Mouse (Mus musculus): ENCODE measurements around the gene Prkd2. TPM values are rescaled to one million over a fixed set of nuclear protein-coding genes. Genes with fewer than 3 reads are reported as not detected.

The Prkd2 gene
- polyA plus RNA-seq (2016; fragmentation: Nextera tagmentation; extraction: Ambion mirVana), result 4.4 and 4.7 TPM in 2 replicates

GRCm38 (mm10) chr7:16842645-16843063, at the start of gene Prkd2:
Prkd2 (plus strand) TSS chr7:16842902.
- ATAC-seq, result peak; percentile 79
- Histone ChIP-seq H3K36me3 (peaks cover 41% of the 10 kb centered on the region), H3K4me2 (peak within 1 kb of the TSS; percentile 95), H3K4me3 (peak within 1 kb of the TSS; percentile 67), H3K4me1 (peaks cover 64% of the 10 kb centered on the region), H3K27me3 (replicated peaks) (no peaks in the 10 kb centered on the region), H3K9me3 (replicated peaks) (no peaks in the 10 kb centered on the region), H3K9ac (peak within 1 kb of the TSS; percentile 80), H3K27ac (peak within 1 kb of the TSS; percentile 73)
- WGBS (ENCODE audit: insufficient replicate concordance), result 1% methylated on average over 32 of the region's 32 CpGs

DNA sequence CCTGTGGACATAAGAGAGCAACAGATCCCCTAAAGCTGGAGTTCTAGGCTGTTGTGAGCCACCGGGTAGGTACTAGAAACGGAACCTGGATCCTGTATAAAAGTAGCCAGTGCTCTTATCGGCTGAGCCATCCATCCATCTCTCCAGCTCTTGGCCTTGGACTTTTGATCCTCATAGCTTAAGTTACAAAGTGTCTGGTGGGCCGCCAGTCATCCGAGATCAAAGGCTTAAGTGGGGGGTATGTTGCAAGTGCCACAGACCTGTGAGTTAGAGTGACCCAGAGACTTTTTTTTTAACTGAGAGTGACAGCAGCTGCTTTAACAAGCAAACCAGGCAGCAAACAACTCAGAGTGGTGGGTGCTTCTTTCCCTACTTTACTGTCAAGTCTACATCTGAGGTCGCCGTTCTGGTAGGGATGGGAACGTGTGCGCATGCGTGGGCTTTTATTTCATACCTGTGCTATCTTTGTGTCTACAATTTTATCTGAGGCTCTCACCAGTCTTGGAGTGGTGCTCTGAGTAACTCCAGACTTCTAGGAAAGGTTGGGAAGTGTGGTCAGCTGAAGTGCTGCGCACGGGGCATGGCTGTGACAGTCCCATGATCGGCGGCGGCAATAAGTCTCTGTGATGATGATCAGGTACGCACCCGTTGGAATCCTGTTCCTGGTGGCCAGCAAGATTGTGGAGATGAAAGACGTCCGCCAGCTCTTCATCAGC, 49.5 kb upstream of the Prkd2 start:
- no peak overlapping the region for H3K4me3 ChIP-seq
- no peak for ATAC-seq
- H3K9ac ChIP-seq, result no peak overlapping the region
- 86% methylated on average over 19 of the region's 19 CpGs for WGBS (ENCODE audit: insufficient replicate concordance)
- peak overlapping the region; percentile 14; the same call in 1 of the 2 replicates for H3K4me2 ChIP-seq
- peaks cover 22% of the 10 kb centered on the region for H3K4me1 ChIP-seq
- peaks cover 100% of the 10 kb centered on the region for H3K36me3 ChIP-seq
- peak overlapping the region; percentile 67 for H3K27ac ChIP-seq
- no peaks in the 10 kb centered on the region for H3K9me3 ChIP-seq (replicated peaks)
- H3K27me3 ChIP-seq (replicated peaks), result no peaks in the 10 kb centered on the region

GRCm38 (mm10) chr7:16794886-16795285, 47.8 kb upstream of the Prkd2 start:
- H3K9ac ChIP-seq, result no peak overlapping the region
- no peaks in the 10 kb centered on the region for H3K27me3 ChIP-seq (replicated peaks)
- 90% methylated on average over 5 of the region's 5 CpGs for WGBS (ENCODE audit: insufficient replicate concordance)
- peaks cover 17% of the 10 kb centered on the region for H3K4me1 ChIP-seq
- H3K36me3 ChIP-seq, result peaks cover 97% of the 10 kb centered on the region
- no peak overlapping the region for H3K4me3 ChIP-seq
- ATAC-seq, result no peak
- no peak overlapping the region for H3K4me2 ChIP-seq
- no peak overlapping the region for H3K27ac ChIP-seq
- H3K9me3 ChIP-seq (replicated peaks), result no peaks in the 10 kb centered on the region

- H3K9me3 ChIP-seq (replicated peaks), result no peaks in the 10 kb centered on the region
- H3K27ac ChIP-seq, result no peak overlapping the region
- 26% methylated on average over 8 of the region's 8 CpGs for WGBS (ENCODE audit: insufficient replicate concordance)
- no peak overlapping the region for H3K9ac ChIP-seq
- ATAC-seq, result peak; percentile 49; the same call in 1 of the 2 replicates
- peaks cover 6% of the 10 kb centered on the region; the same call in 1 of the 2 replicates for H3K4me1 ChIP-seq
- no peak overlapping the region for H3K4me2 ChIP-seq
- peaks cover 19% of the 10 kb centered on the region for H3K36me3 ChIP-seq
- no peaks in the 10 kb centered on the region for H3K27me3 ChIP-seq (replicated peaks)
- H3K4me3 ChIP-seq, result no peak overlapping the region
Measured at GRCm38 (mm10) chr7:16804409-16805028, 38.2 kb upstream of the Prkd2 start.

GRCm38 (mm10) chr7:16807936-16808335, 34.8 kb upstream of the Prkd2 start:
- no peak overlapping the region for H3K4me3 ChIP-seq
- H3K4me1 ChIP-seq, result peaks cover 30% of the 10 kb centered on the region
- peaks cover 32% of the 10 kb centered on the region for H3K27me3 ChIP-seq (replicated peaks)
- H3K9ac ChIP-seq, result no peak overlapping the region
- peaks cover 40% of the 10 kb centered on the region for H3K36me3 ChIP-seq
- no peaks in the 10 kb centered on the region for H3K9me3 ChIP-seq (replicated peaks)
- no peak overlapping the region for H3K4me2 ChIP-seq
- H3K27ac ChIP-seq, result no peak overlapping the region
- 86% methylated on average over 9 of the region's 9 CpGs for WGBS (ENCODE audit: insufficient replicate concordance)
- ATAC-seq, result no peak

GRCm38 (mm10) chr7:16808647-16809046, 34.1 kb upstream of the Prkd2 start:
- Histone ChIP-seq H3K9me3 (replicated peaks) (no peaks in the 10 kb centered on the region), H3K27ac (no peak overlapping the region), H3K4me2 (no peak overlapping the region), H3K36me3 (peaks cover 47% of the 10 kb centered on the region), H3K4me3 (no peak overlapping the region), H3K27me3 (replicated peaks) (peaks cover 32% of the 10 kb centered on the region), H3K9ac (no peak overlapping the region), H3K4me1 (peaks cover 30% of the 10 kb centered on the region)
- no peak for ATAC-seq
- WGBS (ENCODE audit: insufficient replicate concordance), result 78% methylated on average over 9 of the region's 9 CpGs

- Histone ChIP-seq H3K4me1 (peaks cover 26% of the 10 kb centered on the region), H3K9ac (no peak overlapping the region), H3K9me3 (replicated peaks) (no peaks in the 10 kb centered on the region), H3K4me3 (no peak overlapping the region), H3K36me3 (peaks cover 56% of the 10 kb centered on the region), H3K27me3 (replicated peaks) (peaks cover 32% of the 10 kb centered on the region), H3K4me2 (no peak overlapping the region), H3K27ac (no peak overlapping the region)
- WGBS (ENCODE audit: insufficient replicate concordance), result 21% methylated on average over 10 of the region's 10 CpGs
- peak; percentile 47; the same call in 1 of the 2 replicates for ATAC-seq
Measured at GRCm38 (mm10) chr7:16809739-16810138, 33.0 kb upstream of the Prkd2 start.

GRCm38 (mm10) chr7:16810399-16810919, 32.2 kb upstream of the Prkd2 start:
- Histone ChIP-seq H3K4me2 (peak overlapping the region; percentile 65), H3K9ac (0 out of 2 replicates have a peak overlapping the region, but pooled peaks have one; percentile 36), H3K9me3 (replicated peaks) (no peaks in the 10 kb centered on the region), H3K4me3 (peak overlapping the region; percentile 39), H3K4me1 (peaks cover 27% of the 10 kb centered on the region), H3K27me3 (replicated peaks) (peaks cover 32% of the 10 kb centered on the region), H3K27ac (no peak overlapping the region), H3K36me3 (peaks cover 56% of the 10 kb centered on the region)
- no peak for ATAC-seq
- WGBS (ENCODE audit: insufficient replicate concordance), result 49% methylated on average over 28 of the region's 28 CpGs

GRCm38 (mm10) chr7:16810920-16811648, 31.6 kb upstream of the Prkd2 start:
- peak overlapping the region; percentile 36; the same call in 1 of the 2 replicates for H3K9ac ChIP-seq
- H3K4me1 ChIP-seq, result peaks cover 33% of the 10 kb centered on the region
- WGBS (ENCODE audit: insufficient replicate concordance), result 22% methylated on average over 90 of the region's 90 CpGs
- H3K36me3 ChIP-seq, result peaks cover 56% of the 10 kb centered on the region
- H3K4me2 ChIP-seq, result peak overlapping the region; percentile 65
- no peak for ATAC-seq
- H3K4me3 ChIP-seq, result peak overlapping the region; percentile 39
- no peaks in the 10 kb centered on the region for H3K9me3 ChIP-seq (replicated peaks)
- H3K27me3 ChIP-seq (replicated peaks), result peaks cover 32% of the 10 kb centered on the region
- no peak overlapping the region for H3K27ac ChIP-seq

- peak overlapping the region; percentile 39 for H3K4me3 ChIP-seq
- no peak overlapping the region for H3K27ac ChIP-seq
- H3K4me2 ChIP-seq, result peak overlapping the region; percentile 65
- H3K9ac ChIP-seq, result no peak overlapping the region
- H3K9me3 ChIP-seq (replicated peaks), result no peaks in the 10 kb centered on the region
- ATAC-seq, result no peak
- WGBS (ENCODE audit: insufficient replicate concordance), result 39% methylated on average over 17 of the region's 17 CpGs
- H3K27me3 ChIP-seq (replicated peaks), result peaks cover 32% of the 10 kb centered on the region
- peaks cover 56% of the 10 kb centered on the region for H3K36me3 ChIP-seq
- peaks cover 33% of the 10 kb centered on the region for H3K4me1 ChIP-seq
Measured at GRCm38 (mm10) chr7:16811649-16812070, 31.0 kb upstream of the Prkd2 start.

- no peak overlapping the region for H3K4me2 ChIP-seq
- H3K27ac ChIP-seq, result no peak overlapping the region
- 71% methylated on average over 2 of the region's 2 CpGs for WGBS (ENCODE audit: insufficient replicate concordance)
- peaks cover 32% of the 10 kb centered on the region for H3K27me3 ChIP-seq (replicated peaks)
- no peak overlapping the region for H3K9ac ChIP-seq
- no peak overlapping the region for H3K4me3 ChIP-seq
- peaks cover 39% of the 10 kb centered on the region for H3K4me1 ChIP-seq
- H3K9me3 ChIP-seq (replicated peaks), result no peaks in the 10 kb centered on the region
- ATAC-seq, result no peak
- H3K36me3 ChIP-seq, result peaks cover 55% of the 10 kb centered on the region
Measured at GRCm38 (mm10) chr7:16812505-16812904, 30.2 kb upstream of the Prkd2 start.

Data from liver, embryonic 12.5 days (tissue).